Mouse (Mus musculus) neural tube, embryonic 11.5 days (tissue): ENCODE data around the gene Zyx. TPM values are rescaled to one million over a fixed set of nuclear protein-coding genes. Genes with fewer than 3 reads are reported as not detected.
A peak's percentile ranks its signal among the peaks of the same experiment; 100 is the strongest.

Experiments
- ATAC-seq: fragments of 200-750 bp; cut with Nextera tagmentation; 2 replicates; pipeline ENCODE4 v1.8.0; 2017; ENCODE audit warnings: moderate number of reproducible peaks, mild to moderate bottlenecking, moderate TSS enrichment, moderate library complexity; ENCODE audit not compliant: insufficient read depth, low FRiP score, low TSS enrichment
- DNase-seq: peaks from one replicate; pipeline ENCODE4 v3.0.0-alpha.2; 2015; ENCODE audit warnings: low spot score
- H3K27ac ChIP-seq: fragments of 300-500 bp; sonication (generic); 2 replicates; pipeline ENCODE4 v1.5.1; 2014; ENCODE audit warnings: low read depth, mild to moderate bottlenecking, low read length
- H3K27me3 ChIP-seq: fragments of 300-500 bp; sonication (generic); 2 replicates; pipeline ENCODE4 v1.6.1; 2014; ENCODE audit warnings: mild to moderate bottlenecking, low read length, mixed read lengths; ENCODE audit not compliant: control insufficient read depth, insufficient read depth
- H3K36me3 ChIP-seq: fragments of 300-500 bp; sonication (generic); 2 replicates; pipeline ENCODE4 v1.6.1; 2014; ENCODE audit warnings: mild to moderate bottlenecking, low read length, moderate library complexity, mixed read lengths; ENCODE audit not compliant: control insufficient read depth, insufficient read depth
- H3K4me1 ChIP-seq: fragments of 300-500 bp; sonication (generic); 2 replicates; pipeline ENCODE4 v1.6.1; 2014; ENCODE audit warnings: low read length, mixed read lengths; ENCODE audit not compliant: control insufficient read depth, insufficient read depth
- H3K4me2 ChIP-seq: fragments of 300-500 bp; sonication (generic); 2 replicates; pipeline ENCODE4 v1.6.1; 2014; ENCODE audit warnings: low read depth, mild to moderate bottlenecking, moderate library complexity
- H3K4me3 ChIP-seq: fragments of 300-500 bp; sonication (generic); 2 replicates; pipeline ENCODE4 v1.5.1; 2014; ENCODE audit warnings: low read depth, low read length
- H3K9ac ChIP-seq: fragments of 300-500 bp; sonication (generic); 2 replicates; pipeline ENCODE4 v1.6.1; 2014; ENCODE audit warnings: mild to moderate bottlenecking, low read length
- H3K9me3 ChIP-seq: fragments of 300-500 bp; sonication (generic); 2 replicates; pipeline ENCODE4 v1.6.1; 2016; ENCODE audit warnings: low read length; ENCODE audit not compliant: control insufficient read depth
- WGBS: fragments of 180-500 bp; shearing (Covaris S2); extraction: QIAGEN DNeasy Blood & Tissue Kit; methylation state at CpG from one replicate; pipeline ENCODE4 v1.1.7; 2014; 5-methylcytosine and 5-hydroxymethylcytosine counted together
- polyA plus RNA-seq: library from polyadenylated mRNA; unstranded; fragments of >200 nt; fragmentation: Nextera tagmentation; extraction: Ambion mirVana; gene quantifications from 2 replicates; pipeline ENCODE4 v1.2.1, GENCODE M21; 2014

The Zyx gene
- polyA plus RNA-seq, 1 experiment from 2014 or later = 86.3 TPM

- no peak for DNase-seq
- no peak overlapping the region for H3K9ac ChIP-seq
- H3K36me3 ChIP-seq = peaks cover 13% of the 10 kb centered on the region
- no peak overlapping the region for H3K4me3 ChIP-seq
- H3K4me1 ChIP-seq = peaks cover 9% of the 10 kb centered on the region
- no peak overlapping the region for H3K27ac ChIP-seq
- no peaks in the 10 kb centered on the region for H3K27me3 ChIP-seq
- H3K4me2 ChIP-seq = no peak overlapping the region
- ATAC-seq = no peak
- H3K9me3 ChIP-seq = no peaks in the 10 kb centered on the region
- 73% methylated on average over 11 of the region's 11 CpGs for WGBS
Observed at GRCm38 (mm10) chr6:42354076-42355019, 4.9 kb downstream of the Zyx start.

GRCm38 (mm10) chr6:42355366-42355765, 5.9 kb downstream of the Zyx start:
- no peak overlapping the region for H3K27ac ChIP-seq
- no peaks in the 10 kb centered on the region for H3K27me3 ChIP-seq
- DNase-seq (no peak), ATAC-seq (no peak)
- no peak overlapping the region for H3K9ac ChIP-seq
- H3K9me3 ChIP-seq = no peaks in the 10 kb centered on the region
- WGBS = 91% methylated on average over 6 of the region's 6 CpGs
- no peak overlapping the region for H3K4me3 ChIP-seq
- H3K4me1 ChIP-seq = peaks cover 9% of the 10 kb centered on the region
- H3K4me2 ChIP-seq = no peak overlapping the region
- peaks cover 14% of the 10 kb centered on the region for H3K36me3 ChIP-seq

DNA sequence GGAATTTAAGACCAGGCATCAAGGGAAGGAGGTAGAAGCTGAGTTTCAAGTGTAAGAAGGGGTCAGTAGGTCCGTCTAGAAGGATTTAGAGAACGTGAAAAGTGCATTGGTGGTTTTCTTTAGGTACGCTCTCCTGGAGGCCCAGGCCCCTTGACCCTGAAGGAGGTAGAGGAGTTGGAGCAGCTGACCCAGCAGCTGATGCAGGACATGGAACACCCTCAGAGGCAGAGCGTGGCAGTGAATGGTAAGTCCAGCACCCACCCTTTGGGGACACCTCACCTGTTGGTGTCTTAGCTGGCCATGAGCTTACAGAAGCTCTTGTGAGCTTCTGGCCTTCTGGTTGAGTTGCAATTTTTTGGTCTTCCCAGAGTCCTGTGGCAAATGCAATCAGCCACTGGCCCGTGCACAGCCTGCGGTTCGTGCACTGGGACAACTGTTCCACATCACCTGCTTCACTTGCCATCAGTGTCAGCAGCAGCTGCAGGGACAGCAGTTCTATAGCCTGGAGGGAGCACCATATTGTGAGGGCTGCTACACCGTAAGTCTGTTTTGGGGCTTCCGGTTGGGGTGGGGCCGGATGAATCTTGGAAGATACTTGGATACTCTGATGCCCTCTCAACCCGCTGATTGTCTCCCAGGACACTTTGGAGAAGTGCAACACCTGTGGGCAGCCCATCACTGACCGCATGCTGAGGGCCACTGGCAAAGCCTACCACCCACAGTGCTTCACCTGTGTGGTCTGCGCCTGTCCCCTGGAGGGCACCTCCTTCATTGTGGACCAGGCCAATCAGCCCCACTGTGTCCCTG, 6.6 kb downstream of the Zyx start:
- ATAC-seq (no peak), DNase-seq (no peak)
- no peaks in the 10 kb centered on the region for H3K9me3 ChIP-seq
- WGBS = 94% methylated on average over 13 of the region's 13 CpGs
- H3K9ac ChIP-seq = no peak overlapping the region
- H3K4me2 ChIP-seq = no peak overlapping the region
- H3K4me1 ChIP-seq = peaks cover 6% of the 10 kb centered on the region
- H3K27me3 ChIP-seq = no peaks in the 10 kb centered on the region
- H3K36me3 ChIP-seq = peaks cover 14% of the 10 kb centered on the region
- no peak overlapping the region for H3K4me3 ChIP-seq
- H3K27ac ChIP-seq = no peak overlapping the region

GRCm38 (mm10) chr6:42356913-42357312, 7.5 kb downstream of the Zyx start:
- Histone ChIP-seq H3K36me3 (peaks cover 14% of the 10 kb centered on the region), H3K27ac (no peak overlapping the region)
- 89% methylated on average over 5 of the region's 5 CpGs for WGBS

DNA sequence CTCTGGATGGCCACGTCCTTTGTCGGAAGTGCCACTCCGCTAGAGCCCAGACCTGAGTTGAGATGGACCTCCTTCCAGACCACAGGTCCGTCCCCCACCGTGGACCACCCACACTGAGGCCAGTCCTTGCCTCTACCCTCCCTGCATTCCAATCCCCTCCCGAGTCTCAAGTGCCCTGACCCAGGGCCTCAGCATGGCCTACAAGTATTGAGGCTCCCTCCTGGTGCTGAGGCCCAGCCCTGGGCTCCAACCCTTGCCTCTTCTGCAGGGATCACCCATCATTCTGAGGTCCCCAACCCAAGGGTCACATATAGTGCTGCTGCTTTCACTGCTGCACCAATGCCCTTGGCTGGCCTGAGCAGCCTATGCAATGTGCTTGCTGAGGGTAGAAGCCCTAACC, 8.5 kb downstream of the Zyx start:
- Histone ChIP-seq H3K9me3 (no peaks in the 10 kb centered on the region), H3K4me2 (no peak overlapping the region), H3K9ac (no peak overlapping the region), H3K4me1 (no peaks in the 10 kb centered on the region), H3K36me3 (peaks cover 14% of the 10 kb centered on the region), H3K4me3 (no peak overlapping the region), H3K27me3 (no peaks in the 10 kb centered on the region), H3K27ac (no peak overlapping the region)
- ATAC-seq (0 out of 2 replicates have a peak, but pooled peaks have one; percentile 14), DNase-seq (no peak)
- 45% methylated on average over 6 of the region's 6 CpGs for WGBS

More at GRCm38 (mm10) chr6:42356913-42357312, 7.5 kb downstream of the Zyx start:
- H3K4me2 ChIP-seq = no peak overlapping the region
- H3K9me3 ChIP-seq = no peaks in the 10 kb centered on the region
- ATAC-seq = no peak
- H3K27me3 ChIP-seq = no peaks in the 10 kb centered on the region
- no peak overlapping the region for H3K4me3 ChIP-seq
- no peak overlapping the region for H3K9ac ChIP-seq
- no peaks in the 10 kb centered on the region for H3K4me1 ChIP-seq
- no peak for DNase-seq

- Histone ChIP-seq H3K36me3 (peaks cover 14% of the 10 kb centered on the region), H3K27ac (no peak overlapping the region)
- WGBS = 92% methylated on average over 12 of the region's 12 CpGs
Observed at GRCm38 (mm10) chr6:42358901-42359300, 9.5 kb downstream of the Zyx start.

DNA sequence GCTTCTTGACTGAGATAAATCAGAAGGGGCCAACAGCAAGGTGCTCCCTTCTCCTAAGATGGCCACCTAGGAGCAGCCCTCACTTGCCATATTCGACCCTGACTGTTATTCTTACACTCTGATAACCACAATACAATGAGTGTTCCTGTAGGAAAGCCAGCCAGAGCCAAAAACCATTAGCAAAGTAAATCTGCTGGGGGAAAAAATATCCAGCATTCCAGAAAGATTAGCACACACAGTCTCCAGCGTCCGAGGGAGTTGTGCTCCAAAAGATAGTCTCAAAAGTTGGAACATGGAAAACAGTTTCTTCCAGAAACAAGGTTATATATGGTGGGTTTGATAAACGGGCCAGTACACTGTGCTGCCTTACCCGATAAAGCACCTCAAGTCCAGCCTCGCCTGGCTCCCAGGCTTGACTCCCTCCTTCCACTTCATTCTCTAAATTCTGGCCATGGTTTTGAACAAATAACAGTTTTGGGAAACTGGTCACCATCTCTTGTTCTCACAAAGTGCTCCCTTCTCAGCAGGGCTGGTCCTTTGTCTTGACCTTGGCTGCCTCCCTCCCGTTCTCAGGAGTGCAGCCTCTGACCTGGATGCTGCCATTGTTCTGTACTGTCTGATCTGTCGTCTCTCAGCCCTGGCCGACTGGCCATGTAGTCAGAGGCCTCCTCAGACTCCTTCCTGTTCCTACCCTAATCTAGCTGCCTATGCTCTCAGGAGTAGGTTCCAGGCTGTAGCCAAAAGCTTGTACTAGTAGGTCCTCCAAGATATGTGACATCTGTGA, 10.1 kb downstream of the Zyx start:
- H3K4me3 ChIP-seq = no peak overlapping the region
- H3K27ac ChIP-seq = no peak overlapping the region
- WGBS = 83% methylated on average over 9 of the region's 9 CpGs
- peaks cover 14% of the 10 kb centered on the region for H3K36me3 ChIP-seq
- ATAC-seq (no peak), DNase-seq (no peak)
- H3K4me1 ChIP-seq = no peaks in the 10 kb centered on the region
- H3K9me3 ChIP-seq = no peaks in the 10 kb centered on the region
- H3K9ac ChIP-seq = no peak overlapping the region
- H3K27me3 ChIP-seq = no peaks in the 10 kb centered on the region
- H3K4me2 ChIP-seq = no peak overlapping the region

More at GRCm38 (mm10) chr6:42358901-42359300, 9.5 kb downstream of the Zyx start:
- no peak overlapping the region for H3K4me3 ChIP-seq
- ATAC-seq (no peak), DNase-seq (no peak)
- no peaks in the 10 kb centered on the region for H3K27me3 ChIP-seq
- H3K4me2 ChIP-seq = no peak overlapping the region
- no peak overlapping the region for H3K9ac ChIP-seq
- no peaks in the 10 kb centered on the region for H3K4me1 ChIP-seq
- no peaks in the 10 kb centered on the region for H3K9me3 ChIP-seq

DNA sequence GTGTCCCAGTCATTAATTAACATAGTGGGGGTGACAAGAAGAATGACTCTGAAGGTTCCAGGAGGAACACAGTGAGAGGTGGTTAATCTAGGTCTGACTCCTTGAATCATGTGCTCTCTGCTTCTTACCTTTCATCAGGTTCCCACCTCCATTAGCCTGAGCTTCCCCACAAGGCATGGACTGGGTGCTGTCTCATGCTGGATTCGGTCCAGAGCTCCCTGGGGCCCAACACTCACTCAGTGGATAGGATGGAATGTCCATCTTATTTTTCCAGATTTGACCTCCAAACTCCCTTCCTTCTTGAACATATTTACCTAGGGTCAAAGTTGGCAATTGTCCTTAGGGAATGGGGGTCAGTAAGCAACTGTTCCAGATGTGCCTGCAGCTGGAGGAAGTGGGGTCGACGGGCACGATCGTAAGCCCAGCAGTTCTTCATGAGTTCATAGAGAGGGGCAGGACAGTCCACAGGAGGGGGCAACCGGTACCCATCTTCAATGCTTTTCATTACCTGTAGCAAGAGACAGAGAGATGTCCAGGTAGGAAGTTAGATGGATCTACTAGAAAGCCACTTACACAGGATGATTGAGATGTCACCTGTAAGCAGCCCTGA, 10.9 kb downstream of the Zyx start:
- WGBS = 91% methylated on average over 6 of the region's 6 CpGs
- Histone ChIP-seq H3K4me3 (no peak overlapping the region), H3K36me3 (peaks cover 14% of the 10 kb centered on the region), H3K27ac (no peak overlapping the region), H3K9me3 (no peaks in the 10 kb centered on the region), H3K9ac (no peak overlapping the region), H3K4me2 (no peak overlapping the region), H3K27me3 (no peaks in the 10 kb centered on the region), H3K4me1 (no peaks in the 10 kb centered on the region)
- ATAC-seq = no peak
- DNase-seq = no peak
